Mouse (Mus musculus): ENCODE results near the gene Pcdh7. TPM values are rescaled to one million over a fixed set of nuclear protein-coding genes. Genes with fewer than 3 reads are reported as not detected.

The Pcdh7 gene
- total RNA-seq, 2 experiments from 2014 or later: 0.58 to 2.2 TPM

GRCm38 (mm10) chr5:57870727-57871126, 153.0 kb downstream of the Pcdh7 start:
- no peak for ATAC-seq (replicated peaks; ENCODE audit: poor library complexity)

GRCm38 (mm10) chr5:57884982-57885381, 167.2 kb downstream of the Pcdh7 start:
- ATAC-seq (replicated peaks; ENCODE audit: poor library complexity): peak; percentile 80

DNA sequence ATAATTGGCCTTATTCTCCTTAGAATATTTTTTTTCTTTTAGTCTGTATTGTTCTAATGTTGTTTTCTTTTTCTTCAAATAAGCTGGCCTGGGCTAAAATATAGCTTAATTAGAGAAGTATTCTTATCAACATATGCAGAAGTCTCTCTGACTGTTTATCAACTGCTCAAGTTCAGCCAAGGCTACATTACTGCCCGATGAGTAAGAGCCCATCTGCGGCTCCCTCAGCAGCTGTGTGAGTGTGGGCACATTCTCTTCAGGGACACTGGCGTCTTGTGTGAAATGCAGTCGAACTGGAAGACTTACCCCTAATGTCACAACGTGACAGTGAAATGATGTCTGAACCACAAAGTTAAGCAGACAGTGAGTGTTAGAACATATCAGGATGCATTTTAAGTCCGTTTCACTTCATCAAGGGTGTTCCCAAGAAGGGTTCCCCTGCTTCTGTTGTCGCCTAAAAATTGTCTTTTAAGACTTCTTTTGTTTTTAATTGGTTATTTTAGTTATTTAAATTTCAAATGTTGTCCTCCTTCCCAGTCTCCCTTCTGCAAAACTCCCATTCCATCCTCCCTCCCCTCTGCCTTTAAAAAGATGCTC, 181.3 kb downstream of the Pcdh7 start:
- ATAC-seq (replicated peaks; ENCODE audit: poor library complexity): peak; percentile 98

GRCm38 (mm10) chr5:57907218-57907617, 189.5 kb downstream of the Pcdh7 start:
- no peak for ATAC-seq (replicated peaks; ENCODE audit: poor library complexity)

GRCm38 (mm10) chr5:57921140-57921539, 203.4 kb downstream of the Pcdh7 start:
- ATAC-seq (replicated peaks; ENCODE audit: poor library complexity): no peak

DNA sequence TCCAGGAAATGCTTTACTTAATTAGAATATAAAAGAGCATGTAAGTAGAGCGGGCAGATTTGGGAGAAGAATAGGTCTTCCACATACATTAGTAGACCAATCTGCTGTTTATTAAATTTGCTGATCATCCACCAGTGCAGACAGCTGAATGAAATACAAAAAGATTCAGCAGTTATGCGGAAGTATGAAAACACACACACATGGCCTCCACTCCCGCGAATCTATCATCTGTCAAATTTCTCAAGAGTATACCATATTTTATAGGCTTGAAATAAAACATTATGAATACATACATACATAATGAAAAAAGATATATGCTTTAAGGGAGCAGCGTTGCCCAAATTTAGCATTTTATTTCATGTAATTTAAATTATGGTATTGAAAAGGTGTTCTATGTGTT, 213.6 kb downstream of the Pcdh7 start:
- no peak for ATAC-seq (replicated peaks; ENCODE audit: poor library complexity)

DNA sequence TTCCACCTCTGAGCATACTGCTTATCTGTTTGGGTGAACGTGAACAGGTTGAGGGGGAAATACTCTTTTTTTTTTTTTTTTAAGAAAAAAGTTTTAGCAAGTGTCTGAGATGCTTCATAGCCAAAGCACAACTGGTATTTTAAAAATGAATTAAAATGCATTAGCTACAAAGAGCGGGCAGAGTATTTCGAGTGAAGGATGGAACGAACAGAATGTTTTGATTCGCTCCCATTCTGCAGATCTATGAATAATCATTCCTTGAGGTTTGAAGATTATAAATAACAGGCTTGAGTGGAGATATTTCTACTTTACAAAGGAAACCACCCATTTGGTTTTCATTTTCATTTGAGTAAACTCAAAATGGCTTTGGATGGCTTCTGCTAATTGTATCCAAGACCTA, 214.0 kb downstream of the Pcdh7 start:
- no peak for ATAC-seq (replicated peaks; ENCODE audit: poor library complexity)

- peak; percentile 63 for ATAC-seq (replicated peaks; ENCODE audit: poor library complexity)
Observed at GRCm38 (mm10) chr5:57934666-57935065, 216.9 kb downstream of the Pcdh7 start.

DNA sequence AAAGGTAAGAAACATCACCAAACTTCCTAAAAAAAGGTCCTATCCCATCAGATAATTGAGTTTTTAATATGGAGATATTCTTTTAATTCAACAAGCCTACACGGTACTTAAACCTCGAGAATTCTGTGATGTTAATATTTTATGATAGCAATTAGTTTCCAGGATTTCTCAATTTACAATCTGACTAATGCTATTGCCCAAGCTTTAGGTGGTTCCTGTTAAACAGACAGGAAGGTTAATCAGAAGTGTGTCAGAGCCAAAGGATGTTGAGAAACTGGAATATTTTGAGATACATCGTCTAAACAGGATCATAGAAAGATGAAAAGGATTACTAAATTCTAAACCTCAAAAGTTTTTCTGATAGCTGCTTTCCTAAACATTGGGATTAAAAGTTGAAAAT, 222.7 kb downstream of the Pcdh7 start:
- peak; percentile 93 for ATAC-seq (replicated peaks; ENCODE audit: poor library complexity)

GRCm38 (mm10) chr5:57943176-57943575, 225.4 kb downstream of the Pcdh7 start:
- no peak for ATAC-seq (replicated peaks; ENCODE audit: poor library complexity)

DNA sequence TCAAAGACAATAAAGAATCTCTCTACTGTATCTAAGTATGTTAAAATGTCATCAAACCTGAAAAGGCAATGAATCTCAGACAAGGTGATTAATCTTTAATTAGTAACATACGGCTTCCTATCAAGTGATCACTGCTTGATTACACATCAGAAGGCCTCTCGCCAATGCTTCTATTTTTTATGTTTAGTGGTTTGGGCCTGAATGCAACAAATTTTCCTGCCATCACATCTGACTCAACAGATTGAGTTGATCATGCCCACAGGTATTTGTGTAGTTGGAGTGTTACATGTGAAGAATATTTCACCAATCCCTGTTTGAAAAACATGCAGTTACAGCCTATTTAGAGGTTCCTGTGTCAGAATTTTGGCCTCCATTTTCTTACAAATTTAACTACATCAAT, 225.8 kb downstream of the Pcdh7 start:
- no peak for ATAC-seq (replicated peaks; ENCODE audit: poor library complexity)

DNA sequence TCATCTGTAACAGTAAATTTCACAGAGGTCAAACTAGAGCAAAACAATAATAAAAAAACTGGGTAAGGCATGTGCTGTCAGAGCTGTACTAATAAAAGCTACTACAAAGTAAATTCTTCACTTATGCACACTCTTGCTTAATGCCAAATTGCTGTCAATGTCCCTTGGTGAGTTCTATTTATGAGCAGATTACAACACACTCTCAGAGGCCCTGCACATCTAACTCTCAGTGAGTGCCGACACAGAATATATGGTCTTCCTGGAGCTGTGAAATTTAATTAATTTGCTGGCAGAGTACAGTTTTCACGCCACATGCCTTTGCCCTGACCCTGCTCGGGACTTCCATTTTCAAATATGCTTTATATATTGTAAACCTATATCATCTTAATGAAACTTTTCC, 227.7 kb downstream of the Pcdh7 start:
- ATAC-seq (replicated peaks; ENCODE audit: poor library complexity): peak; percentile 67

GRCm38 (mm10) chr5:57959317-57959716, 241.6 kb downstream of the Pcdh7 start:
- ATAC-seq (replicated peaks; ENCODE audit: poor library complexity): peak; percentile 90

DNA sequence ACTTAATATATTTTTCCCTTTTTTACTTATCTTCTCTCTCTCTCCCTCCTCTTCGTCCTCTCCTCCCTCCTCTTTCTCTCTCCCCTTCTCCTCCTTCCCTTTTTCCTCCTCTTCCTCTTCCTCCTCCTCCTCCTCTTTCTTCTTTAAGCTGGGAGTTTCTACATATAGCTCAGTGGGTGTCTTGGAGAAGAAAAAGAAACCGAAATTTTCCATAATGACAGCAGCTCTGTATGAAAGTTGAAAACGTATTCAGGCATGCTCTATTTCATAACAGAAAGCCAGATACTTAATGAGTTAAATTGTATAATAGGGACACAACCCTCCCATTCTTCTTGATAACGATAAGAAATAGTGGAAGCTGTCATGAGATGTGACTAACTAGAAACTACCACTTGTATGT, 246.0 kb downstream of the Pcdh7 start:
- peak; percentile 38 for ATAC-seq (replicated peaks; ENCODE audit: poor library complexity)

GRCm38 (mm10) chr5:57964201-57964600, 246.4 kb downstream of the Pcdh7 start:
- peak; percentile 74 for ATAC-seq (replicated peaks; ENCODE audit: poor library complexity)

GRCm38 (mm10) chr5:57993584-57993983, 275.8 kb downstream of the Pcdh7 start:
- ATAC-seq (replicated peaks; ENCODE audit: poor library complexity): no peak

- no peak for ATAC-seq (replicated peaks; ENCODE audit: poor library complexity)
Observed at GRCm38 (mm10) chr5:58021331-58021730, 303.6 kb downstream of the Pcdh7 start.

DNA sequence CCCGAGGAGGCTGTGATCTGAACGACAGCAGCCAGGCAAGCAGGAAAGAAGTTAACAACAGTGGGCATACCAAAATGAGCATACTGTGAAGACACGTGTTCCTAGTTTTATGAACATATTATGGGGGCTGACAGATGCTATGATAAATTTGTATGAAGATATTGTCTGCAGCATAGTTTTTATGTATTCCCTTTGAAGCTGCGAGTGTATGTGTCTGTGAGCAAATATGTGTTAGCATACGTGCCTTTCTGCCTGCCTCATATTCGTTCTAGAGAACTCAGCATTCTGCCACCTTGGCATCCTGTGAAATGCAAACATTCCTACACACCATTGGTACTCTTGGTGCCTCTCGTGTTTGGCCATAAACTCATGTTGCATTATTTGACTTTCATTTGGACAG, 307.4 kb downstream of the Pcdh7 start:
- ATAC-seq (replicated peaks; ENCODE audit: poor library complexity): no peak

DNA sequence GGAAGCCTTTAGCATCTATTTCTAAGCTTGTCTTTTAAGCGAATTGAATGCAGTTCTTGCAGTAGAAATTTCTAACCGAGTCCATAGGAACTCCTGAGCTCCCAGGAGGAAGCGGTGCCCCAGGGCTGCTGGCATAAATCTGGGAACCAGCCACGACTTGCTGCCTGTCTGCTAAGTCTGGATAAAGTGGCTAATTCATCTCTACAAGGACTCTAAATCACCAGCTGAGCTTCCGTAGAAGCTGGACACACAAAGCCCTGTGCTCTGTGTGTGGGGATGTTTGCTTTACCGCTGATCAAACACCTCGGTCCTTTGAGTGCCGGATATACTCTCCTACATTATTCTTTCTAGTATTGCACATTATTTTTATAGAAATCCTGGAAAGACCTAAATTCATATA, 308.0 kb downstream of the Pcdh7 start:
- no peak for ATAC-seq (replicated peaks; ENCODE audit: poor library complexity)

- ATAC-seq (replicated peaks; ENCODE audit: poor library complexity): no peak
Observed at GRCm38 (mm10) chr5:58039875-58040274, 322.1 kb downstream of the Pcdh7 start.

DNA sequence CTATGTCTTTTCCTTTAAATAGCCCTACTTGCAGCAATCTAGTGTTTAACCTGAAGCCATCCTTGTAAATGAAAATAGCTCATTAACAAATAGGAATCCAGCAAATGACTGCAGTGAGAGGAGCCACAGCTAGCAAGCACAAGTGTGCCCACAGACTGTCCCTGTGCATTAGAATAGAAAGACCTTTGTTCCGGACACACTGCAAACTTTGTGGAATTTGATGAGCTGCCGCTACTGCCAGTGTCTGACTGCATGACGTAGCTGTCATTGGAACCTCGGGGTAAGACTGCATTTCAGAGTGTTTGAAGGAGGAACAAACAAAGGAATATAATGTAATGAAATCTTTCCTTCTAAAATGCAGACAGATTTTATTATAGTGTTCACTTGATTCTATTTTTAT, 326.4 kb downstream of the Pcdh7 start:
- ATAC-seq (replicated peaks; ENCODE audit: poor library complexity): no peak

- no peak for ATAC-seq (replicated peaks; ENCODE audit: poor library complexity)
Observed at GRCm38 (mm10) chr5:58081054-58081453, 363.3 kb downstream of the Pcdh7 start.

DNA sequence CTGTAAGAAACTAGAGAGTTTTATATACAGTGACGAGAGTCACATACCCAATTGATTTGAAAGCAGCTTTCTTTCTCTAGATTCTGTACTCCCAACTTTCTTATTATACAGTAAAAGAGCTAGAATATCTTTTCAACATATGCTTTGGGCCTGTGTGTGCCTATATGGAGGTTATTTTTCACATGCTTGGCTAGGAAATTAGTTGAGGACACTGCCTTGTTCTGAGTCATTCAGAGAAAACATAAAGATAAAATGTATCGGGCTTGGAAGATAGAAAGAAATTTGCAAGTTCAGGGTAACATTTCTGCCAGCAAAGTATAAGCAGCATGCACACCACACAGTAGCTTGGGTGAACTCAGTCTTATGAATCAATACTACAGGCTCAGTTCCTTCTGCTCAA, 364.5 kb downstream of the Pcdh7 start:
- ATAC-seq (replicated peaks; ENCODE audit: poor library complexity): no peak

Data from megakaryocyte progenitor cell, adult 5-6 weeks (primary cell).